Mouse (Mus musculus) heart, adult 18-20 months (tissue): ENCODE measurements around the gene Myrfl. TPM values are rescaled to one million over a fixed set of nuclear protein-coding genes. Genes with fewer than 3 reads are reported as not detected.

Experiments
- DNase-seq, 2 experiments: peaks; one replicate each; pipeline ENCODE4 v3.0.0; 2021 to 2022; ENCODE audit warnings: mixed read lengths in 1 of 2
- total RNA-seq, 2 experiments: library from RNA; stranded (reverse); gene quantifications; 2 replicates each; pipeline ENCODE4 v1.2.3; 2021

Myrfl gene
- total RNA-seq, 2 experiments from 2014 or later: 0.89 to 1.5 TPM

DNA sequence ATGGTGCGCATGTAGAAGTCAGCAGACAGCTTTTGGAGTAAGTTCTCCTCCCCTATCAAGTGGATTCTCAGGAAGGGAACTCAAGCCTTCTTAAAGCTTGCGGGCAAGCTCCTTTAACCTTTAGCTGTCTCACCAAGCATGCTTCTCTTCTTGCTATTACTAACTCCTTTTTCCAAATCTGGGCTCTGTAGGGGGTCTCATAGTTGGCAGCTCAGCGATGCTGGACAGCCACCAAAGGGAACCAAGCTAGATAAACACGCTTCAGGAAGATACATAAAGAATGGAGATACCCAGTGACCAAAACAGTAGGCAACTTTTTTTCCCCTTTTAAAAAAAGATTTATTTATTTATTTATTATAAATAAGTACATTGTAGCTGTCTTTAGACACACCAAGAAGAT, 136.9 kb downstream of the Myrfl start:
- DNase-seq: no peak

DNA sequence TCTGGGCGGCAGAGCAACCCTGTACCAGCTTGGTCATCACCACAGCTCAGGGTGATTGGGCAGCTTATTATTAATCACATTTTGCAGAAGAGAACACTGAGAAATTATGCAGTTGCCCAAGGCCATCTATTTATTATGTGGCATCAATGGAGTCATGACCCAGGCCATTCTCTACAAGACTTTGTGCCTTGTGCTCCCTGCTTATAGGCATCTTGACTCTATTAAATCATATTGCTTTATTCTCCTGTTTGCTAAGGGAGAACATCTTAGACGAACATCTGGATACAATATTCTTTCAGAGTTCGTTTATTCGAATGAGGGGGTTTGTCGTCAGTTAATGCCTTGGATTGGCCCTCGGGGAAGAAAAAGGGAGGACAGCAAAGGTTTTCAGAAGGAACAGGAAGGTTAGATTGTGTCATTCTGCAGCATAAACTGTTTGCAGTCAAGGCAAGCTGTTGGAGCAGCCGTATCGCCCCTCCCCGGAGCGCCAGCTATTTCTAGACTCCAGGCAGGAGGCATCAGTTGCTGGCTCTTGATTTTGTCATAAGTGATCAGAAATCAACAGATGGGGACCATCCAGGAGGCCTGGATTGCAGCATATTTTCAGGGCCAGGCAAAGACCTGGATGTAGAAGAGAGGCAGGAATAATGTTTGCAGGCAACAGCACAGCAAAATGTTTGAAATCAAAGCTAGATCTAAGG, 140.7 kb downstream of the Myrfl start:
- no peak for DNase-seq

DNA sequence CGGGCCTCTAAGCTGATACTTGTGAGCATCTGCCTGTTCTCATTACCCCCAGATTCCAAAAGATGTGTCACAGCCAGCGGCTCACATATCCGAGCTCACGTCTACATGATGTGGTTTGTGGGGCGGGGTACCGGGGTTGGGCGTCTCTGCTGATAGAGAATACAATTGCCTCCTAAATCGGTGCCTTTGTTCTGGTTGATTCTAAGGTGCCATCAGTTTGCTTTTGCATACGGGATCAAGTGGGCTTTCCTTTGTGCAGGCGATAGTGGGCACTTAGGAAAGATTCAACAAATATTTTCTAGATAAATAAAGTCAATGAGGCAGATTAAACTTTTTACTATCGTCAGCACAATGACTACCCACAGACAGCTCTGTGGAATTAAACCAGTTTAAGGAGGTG, 141.8 kb downstream of the Myrfl start:
- no peak for DNase-seq

DNA sequence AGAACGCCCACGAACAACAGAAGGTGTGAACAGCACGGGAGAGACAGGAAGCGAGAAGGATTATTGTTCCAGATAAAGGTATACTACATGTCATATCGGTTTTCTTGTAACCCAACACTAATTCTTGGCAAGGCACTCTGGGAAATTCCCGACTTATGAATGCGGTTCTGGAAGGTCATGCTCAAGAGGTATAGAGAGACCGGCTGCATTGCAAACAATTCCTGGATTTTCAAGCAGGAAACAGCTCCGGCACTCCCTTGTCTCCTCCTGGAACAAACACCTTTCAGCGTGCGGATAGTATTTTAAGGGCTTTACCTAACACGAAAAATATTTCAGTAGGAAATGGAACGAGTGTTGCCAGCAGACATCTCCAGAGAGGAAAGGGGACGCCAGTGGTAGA, 145.8 kb downstream of the Myrfl start:
- DNase-seq: peak; percentile 45 to 79

DNA sequence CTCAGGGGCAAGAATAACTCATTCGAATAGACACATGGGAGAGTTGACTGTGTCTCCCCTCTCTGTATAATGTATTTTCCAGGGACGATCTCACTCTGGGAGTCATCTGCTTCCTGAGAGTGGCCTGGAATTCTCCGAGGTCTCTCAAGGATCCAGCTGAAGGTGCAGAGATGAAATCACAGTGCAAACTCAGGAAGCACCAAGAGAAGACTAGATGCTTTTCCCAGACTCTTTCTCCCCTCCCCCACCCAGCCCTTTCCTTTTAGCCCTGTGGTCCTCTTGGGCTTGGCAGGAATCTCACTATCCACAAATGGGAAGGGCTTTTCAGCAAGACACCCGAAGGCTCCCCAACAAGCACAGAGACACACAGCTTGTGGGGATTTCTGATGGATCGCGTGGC, 146.7 kb downstream of the Myrfl start:
- peak; percentile 36 to 69 for DNase-seq

DNA sequence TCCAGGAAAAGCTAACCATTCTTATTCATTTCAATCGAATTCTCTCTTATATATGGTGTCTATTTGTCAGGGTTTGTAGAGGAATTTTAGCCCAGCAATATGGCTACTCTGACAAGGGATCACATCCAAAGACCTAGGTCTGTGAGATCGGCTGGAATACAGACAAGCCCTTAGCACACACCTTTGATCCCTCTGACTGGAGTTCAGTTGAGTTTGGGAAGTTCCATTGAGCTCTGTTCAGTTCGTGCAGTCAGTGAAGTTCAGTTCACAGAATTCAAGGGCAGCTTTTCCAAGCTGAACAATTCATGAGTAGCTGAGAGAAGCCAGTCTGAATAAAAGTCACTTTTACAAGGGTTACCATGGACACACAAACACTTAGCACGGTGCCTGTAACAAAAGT, 148.0 kb downstream of the Myrfl start:
- no peak for DNase-seq

DNA sequence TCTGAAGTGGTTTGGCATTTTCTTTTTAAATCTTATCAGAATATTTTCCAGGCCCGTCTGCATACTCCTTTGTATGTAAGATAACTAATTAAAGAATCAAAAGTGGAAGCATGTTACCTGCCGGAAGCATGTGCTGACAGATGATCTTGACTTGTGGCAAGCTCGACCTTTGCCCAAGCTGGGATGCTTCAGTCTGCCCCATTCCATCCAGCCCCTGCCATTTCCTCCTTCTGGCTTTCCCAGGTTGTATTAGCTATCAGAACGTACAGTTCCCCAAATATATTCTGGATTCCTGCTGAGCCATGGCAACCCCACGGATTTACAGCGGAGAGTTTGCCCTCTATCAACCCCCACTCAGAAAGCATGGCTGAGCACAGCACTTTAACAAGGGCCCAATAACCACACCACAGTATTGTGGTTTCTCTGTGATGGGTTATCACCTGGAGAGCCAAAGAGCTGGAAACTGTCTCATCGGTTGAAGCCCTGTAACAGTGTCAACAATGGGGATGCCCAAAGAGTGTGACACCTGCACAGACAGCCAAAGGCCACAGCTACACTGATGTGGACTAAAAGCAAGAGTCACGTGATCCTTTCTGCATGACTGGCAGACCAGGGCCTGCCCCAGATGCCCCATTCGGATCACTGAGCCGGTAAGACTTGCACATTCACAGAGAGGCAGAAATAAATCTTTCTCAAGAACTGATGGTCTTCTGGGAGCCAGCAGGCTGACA, 150.3 kb downstream of the Myrfl start:
- no peak for DNase-seq

DNA sequence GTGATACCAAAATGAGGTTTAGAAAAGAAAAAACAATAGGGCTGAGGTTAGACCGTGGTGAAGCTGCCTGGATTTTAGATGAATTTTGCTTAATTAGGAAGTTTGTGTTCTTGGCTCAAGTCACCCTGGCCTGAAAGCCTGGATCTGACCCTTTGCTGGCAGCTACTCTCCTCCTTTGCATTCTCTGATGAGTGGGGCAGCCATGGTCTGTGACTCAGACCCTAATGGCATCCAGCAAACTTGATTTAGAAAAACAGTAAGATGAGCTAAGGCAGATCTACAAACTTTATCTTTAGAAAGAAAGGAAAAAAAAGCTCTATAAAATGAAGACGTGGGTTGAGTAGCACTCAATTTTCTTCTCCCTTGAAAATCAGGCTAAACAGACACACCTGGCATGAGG, 154.0 kb downstream of the Myrfl start:
- DNase-seq: no peak

DNA sequence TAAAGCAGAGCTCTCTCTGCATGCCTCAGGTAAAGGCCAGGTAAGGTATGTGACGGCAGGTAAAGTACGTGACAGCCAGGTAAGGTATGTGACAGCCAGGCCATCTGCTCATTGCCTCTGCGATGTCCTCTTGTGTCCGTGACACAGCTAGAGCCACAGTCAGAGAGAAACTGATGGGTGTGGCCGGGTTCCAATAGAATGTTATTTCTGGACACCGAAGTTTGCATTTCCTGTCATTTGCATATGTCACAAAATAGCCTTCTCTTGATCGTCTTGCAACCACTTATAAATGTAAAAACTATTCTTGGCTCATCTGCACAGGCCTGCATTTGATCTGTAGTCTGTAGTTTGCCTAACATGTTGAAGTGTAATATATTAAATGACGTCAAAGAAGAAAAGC, 154.5 kb downstream of the Myrfl start:
- DNase-seq: no peak

DNA sequence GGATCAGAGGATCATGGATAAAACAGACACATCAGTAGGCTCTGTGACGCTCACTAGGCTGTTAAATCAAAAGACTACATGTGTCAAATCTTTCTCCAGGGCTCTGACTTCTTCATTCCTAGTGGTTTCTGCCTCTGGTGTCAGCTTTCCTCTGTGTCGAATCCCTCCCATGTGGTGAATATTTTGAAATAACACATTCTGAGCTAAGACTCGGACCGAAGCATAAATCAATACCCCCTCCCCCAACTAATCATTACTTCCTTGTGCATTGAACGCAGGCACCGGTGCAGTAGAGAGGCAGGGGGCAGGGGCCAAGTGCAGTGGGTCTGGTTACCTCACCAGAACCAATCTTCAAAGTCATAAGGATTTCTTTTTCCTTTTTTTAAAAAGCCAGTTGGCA, 155.4 kb downstream of the Myrfl start:
- DNase-seq: no peak

DNA sequence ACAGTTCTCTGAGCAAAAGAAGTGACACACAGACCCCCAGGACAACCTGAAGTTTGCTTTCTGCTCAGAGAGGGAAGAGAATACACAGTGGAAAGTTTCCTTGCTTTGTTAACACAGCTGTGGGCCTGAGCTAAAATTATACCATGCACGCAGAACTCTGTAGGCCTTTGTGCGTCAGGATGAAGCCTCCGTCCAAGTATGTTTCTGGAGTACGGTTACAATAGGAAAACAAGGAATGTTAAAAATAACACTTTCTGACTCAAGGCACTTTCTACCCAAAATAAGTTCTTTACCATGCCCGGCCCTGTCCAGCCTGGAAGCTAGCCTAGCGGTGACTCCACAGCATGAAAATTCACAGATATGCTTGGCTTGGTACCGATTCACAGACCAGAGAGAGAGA, 156.6 kb downstream of the Myrfl start:
- peak; percentile 26 to 27 for DNase-seq

DNA sequence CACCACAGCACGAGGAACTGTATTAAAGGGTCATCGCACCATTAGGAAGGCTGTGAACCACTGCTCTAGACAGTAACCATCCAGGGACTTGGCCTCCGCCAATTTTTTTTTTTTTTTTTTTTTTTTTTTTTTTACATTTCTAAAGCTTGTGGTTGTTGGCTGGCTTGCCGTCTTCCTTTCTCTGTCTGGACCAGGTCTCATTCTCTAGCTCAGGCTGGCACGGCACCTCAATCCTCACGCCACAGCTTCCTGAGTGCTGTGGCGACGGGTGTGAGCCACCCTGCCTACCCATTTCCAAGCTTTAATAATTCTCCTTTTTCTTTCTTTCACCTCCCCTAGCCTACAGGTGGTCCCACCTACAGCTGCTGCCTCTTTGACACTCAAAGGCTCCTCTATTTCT, 158.2 kb downstream of the Myrfl start:
- no peak for DNase-seq

DNA sequence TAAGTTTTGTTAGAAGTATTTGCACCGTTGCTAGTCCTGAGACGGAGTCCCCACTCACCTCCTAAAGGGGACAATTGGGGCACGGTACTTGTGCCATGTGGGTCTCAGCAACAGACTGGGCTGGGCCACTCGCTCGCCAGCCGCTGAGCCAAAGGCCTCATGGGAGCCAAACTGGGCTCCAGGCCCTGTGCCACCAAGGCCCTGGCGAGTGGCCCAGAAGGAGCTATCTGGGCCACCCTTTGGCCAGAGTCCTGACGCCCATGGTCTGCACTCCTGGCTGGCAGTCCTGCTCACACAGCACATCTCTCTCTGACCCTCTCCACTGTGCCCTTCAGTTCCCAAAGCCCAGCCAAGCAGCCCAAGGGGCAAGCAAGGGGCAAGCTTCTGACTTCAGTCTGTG, 161.1 kb downstream of the Myrfl start:
- peak; percentile 67 to 69 for DNase-seq

DNA sequence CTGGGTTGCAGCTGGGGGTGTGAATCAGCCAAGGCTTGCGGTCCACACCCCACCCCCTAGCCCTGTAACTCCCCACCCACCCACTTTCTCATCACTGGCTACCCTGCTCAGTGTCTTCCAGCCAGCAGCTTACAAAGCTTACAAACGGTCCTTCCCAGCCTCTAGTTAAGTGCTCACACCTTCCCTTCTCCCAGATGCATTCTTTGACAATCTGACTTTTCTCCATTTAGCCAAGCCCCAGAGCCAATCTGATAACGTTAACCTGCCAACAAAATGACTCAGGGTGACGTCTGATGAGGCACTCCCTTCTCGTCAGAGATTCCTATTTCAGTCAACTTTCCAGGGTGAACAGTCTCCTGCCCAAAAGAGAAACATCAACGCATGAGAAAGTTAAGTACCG, 163.1 kb downstream of the Myrfl start:
- no peak for DNase-seq

DNA sequence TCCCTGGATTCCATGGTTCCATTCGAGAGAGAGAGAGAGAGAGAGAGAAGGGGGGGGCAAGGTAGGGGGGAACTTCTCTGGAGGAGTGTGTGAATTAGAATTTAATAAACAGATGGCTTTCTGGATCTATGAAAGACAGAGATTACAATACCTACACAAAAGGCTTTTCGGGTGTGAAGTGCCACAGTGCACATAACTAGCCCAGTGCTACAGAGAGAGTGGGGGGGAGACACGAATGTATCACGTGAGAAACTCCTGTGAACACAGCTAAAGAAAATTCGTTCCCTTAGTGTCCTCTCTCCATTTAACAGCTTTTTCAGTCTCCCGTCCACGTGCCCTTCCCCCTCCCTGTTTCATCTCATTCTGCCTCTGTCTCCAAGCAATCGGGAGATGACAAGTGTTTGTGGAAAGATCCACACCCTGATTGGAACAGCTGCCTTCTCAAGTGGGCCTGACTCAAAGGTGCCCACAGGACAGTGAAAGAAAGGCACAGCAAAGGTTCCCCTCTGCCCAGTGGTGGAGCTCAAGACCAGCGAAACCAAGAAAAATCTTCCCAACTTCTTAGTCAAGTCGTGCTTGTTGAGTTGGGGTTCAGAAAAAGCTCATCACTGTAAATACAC, 166.6 kb downstream of the Myrfl start:
- DNase-seq: no peak

DNA sequence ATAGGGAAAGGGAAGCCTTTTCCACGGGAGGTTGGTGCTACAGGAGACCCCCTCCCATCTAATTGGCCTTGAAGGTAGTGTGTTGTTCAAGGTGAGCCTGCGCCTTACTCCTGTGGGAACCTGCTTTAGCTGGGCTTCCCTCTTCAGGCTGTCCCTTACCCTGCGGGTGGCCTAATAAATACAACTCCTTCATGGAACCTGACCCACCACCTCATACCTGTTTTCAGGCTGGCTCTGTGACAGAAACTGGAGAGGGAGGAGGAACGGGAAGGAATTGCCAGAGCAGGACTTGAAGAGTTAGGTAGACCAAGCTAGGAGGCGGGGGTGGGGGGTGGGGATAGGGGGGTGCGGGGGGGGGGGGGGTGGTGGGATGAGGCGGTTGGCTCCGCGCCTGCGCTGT, 167.9 kb downstream of the Myrfl start:
- no peak for DNase-seq

DNA sequence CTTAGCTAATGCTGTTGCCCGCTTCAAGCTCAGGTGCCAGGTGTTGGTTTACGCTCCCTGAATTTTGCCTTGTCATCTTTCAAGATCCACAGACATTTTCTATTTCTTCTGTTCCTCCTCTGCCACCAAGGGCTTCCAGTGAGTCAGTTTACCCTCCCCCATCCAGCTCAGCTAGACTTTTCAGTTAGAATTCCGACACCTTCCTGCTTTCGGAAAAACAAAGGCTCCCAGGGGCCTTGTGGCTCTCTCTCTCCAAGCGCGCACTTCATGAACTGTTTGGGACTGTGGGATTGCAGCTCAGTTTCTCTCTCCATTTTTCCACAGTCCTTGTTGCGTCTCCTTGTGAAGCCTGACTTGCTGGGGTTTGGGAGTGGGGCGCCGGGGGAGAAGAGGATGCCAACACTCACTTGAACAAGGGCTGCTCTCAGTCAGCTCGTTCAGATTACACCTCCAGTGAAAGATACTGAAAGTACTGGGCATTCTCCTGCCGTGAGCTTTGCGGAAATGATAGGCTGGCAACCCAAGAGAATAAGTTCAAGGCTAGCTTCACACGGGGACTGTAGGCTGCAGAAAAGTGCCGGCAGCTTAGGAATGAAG, 168.9 kb downstream of the Myrfl start:
- DNase-seq: no peak

Other genes starting within 250 kb of the Myrfl start
- gene Rab3ip, start 53.9 kb upstream of the Myrfl start, total RNA-seq: 10 to 100 TPM; 89.8 to 92.3 TPM
- not detected for gene Gm10271, start 75.7 kb upstream of the Myrfl start, total RNA-seq
- gene Best3, start 89.4 kb upstream of the Myrfl start, total RNA-seq: 1 to 10 TPM; 6.0 to 7.6 TPM
- gene Lrrc10, start 148.4 kb upstream of the Myrfl start, total RNA-seq: 100 to 1,000 TPM; 231 to 321 TPM
- 100 to 1,000 TPM; 130 to 135 TPM for gene Cct2, start 166.9 kb upstream of the Myrfl start, total RNA-seq